Mouse (Mus musculus) embryo, embryonic 11 days (tissue): Measurements from ENCODE around the gene Exosc1.

Experiments used
- DNase-seq: peaks from one replicate; pipeline ENCODE4 v3.0.0-alpha.2; 2015

Exosc1 gene

DNA sequence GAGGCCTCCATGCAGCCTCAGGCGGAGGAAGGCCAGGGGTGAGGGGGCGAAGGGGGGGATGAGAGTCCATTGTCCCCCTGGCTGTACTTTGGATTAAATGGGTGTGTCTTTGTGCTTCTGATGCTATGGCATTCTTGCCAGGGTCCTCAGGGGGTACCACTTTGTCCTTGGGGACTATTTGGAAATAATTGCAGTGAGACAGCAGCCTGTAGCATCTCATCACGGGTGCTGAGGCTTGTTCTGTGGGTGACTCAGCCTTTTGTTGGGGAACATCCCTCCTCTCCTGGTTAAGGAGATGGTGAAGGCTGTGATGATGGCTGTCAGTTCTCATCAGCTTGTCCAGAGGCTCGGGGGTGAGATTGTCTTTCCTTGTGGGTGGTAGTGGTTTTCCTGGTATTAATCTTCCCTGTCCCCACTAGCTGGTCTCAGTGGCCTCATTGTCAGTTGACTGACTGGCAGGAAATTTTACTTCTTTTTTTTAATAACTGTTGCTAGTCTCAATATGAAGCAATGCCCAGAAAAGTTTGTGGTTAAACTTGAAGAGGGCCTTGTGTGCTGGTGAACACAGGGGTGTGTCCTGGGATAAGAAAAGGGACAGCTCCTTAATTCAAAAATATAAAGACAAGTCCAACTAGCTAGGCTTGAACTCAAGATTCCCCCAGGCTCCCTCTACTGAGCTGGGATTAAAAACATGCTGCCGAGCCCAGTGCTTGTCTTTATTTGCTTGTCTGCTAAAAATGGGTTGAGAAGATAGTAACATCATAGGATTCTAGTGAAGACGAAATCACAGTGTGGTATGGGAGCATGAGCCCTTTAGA is 19.2 kb downstream of the Exosc1 start:
- no peak for DNase-seq

DNA sequence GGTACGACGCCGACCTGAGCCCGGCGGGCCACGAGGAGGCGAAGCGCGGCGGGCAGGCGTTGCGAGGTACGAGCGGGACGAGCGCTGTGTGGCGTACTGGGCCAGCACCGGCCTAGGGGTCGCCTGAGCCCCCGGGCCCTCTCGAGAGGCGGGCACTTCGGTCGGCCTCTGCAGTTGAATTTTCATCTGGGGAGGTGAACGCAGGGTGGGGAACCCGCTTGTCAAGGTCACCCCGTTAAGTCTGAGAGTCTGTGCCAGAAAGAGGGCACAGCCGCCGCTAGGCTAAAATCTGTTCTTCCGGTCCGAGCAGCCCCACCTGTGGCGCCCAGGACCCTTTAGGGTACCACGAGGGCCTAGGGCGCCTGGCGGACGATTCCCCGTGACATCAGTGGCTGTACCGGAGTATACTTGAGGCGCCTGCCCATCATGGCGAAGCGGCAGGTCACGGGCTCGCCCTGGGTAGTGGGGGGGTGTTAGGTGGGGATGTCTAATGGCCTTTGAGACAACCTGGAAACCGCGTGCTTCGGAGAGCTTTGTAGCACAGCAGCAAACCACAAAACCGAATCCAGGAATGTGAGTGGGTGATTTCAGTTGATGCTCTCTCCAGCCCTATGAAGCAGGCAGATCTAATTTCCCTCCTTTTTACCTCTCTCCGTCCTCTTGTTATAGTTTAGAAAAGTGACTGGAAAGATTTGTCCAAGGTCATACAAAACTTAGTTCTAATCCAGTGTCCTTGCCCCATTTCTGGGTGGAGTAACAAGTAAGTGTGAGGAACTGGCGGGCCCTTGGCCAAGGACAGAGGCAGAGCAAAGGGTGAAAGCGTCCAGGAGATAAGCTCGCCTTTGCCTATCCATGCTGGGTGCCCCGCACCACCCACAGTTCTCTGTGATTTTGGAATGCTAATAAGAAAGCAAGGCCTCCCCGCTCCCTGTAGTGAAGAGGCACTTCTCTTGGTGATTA is 20.8 kb downstream of the Exosc1 start:
- DNase-seq, result peak; percentile 44

DNA sequence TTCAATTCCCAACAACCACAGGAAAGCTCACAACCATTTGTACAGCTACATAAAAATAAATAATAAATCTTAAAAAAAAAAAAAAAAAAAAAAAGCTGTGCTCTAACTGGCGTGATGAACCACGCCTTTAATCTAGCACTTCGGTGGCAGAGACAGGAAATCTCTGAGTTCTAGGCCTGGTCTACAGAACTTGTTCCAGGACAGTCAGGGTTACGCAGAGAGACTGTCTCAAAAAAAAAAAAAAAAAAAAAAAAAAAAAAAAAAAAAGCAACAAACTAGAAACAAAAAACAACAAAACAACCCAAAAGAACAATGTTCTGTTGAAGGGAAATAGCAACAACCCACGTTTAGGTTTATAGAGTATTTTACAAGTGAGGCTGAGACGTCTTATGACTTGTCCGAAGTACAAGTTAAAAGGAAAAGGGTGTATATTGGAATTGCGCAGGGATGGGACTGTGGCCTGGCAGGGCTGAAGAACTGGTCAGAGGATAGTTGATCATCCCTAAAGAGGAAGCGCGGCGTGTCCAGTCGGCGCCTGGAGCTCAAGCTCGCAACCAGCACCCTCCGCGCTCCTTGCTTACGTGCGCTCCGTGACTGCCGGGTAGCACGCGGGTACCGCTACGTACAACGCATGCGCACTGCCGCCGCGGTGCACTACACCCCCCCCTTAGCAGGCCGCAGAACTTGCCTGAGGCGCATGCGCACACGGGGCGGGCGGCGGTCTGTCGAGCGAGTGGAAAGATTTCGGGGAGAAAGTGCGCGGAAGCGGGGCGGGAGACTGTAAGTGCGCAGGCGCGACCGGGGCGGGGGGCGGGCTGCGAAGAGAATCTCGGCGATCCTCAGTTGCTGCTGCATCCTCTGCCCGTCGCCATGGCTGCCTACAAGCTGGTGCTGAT is 21.8 kb downstream of the Exosc1 start, which contains the start of gene Pgam1:
Gene Pgam1 (plus strand): TSS at position 746 of the 896 bp plus-strand sequence.
- peak; percentile 99 for DNase-seq

DNA sequence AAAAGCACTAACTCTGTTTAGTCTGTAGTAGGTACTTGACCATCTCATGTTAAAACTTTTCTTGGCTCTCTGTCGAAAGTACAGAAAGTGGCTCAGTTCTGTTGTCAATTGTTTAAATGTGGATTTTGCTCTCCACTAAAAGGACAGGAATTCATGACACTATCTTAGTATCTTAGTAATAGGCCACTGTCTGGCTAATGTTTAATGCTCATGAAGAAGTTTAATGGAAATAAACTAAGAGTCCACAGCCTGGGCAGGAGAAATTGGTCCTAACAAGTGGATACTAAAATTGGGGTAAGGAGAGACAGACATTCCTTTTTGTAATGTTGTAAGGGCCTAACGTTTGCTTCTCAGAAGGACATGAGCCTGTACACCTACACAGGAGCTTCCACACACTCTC is 22.8 kb downstream of the Exosc1 start:
- no peak for DNase-seq

DNA sequence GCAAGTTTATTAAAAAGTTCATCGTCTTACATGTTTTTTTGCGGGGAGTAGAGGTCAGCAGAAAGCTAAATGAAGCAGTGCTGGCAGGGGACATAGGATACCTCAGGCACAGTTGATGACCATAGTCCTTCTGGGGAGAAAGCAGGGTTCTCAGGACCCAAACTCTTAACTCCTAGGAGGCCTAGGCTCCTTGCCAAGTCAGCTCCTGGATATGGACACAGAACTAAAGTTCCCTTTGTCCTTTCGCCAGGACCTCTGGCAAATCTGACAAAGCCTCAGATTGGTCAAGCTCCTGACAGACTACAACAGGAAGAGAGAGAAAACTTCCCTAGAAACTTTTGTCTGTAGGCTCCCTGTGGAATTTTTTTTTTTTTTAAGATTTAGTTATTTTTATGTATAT is 24.5 kb downstream of the Exosc1 start:
- no peak for DNase-seq

DNA sequence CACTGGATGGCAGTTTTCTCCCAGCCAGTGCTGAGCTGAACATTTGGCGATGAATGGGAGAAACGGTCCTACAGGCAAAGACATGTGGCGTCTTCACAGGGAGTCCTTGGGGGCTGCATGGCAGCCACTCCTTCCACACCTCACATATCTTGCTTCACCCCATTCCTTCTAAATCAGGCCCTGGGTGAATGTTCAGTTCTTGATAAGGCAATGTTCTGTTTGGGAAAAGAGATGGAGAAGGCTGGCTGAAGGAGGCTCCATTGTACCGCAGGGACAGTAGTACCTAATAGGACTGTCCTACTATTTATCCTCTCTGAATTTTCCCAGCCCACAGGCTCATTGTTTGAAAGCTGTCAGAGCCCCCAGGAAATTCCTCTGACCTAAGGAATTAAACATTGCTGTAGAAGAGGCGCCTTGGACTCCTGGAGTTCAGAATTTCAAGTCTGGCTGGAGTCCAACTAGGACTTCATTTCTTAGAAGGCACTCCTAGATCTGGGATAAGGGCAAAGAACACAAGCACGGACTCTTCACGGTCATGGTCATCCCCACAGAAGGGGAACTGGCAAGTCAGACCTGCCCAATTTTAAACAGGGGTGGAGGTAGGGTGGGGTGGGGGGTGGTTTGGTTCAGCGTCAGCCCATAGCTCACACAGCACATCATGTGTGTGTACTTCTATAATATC is 26.0 kb downstream of the Exosc1 start:
- no peak for DNase-seq

DNA sequence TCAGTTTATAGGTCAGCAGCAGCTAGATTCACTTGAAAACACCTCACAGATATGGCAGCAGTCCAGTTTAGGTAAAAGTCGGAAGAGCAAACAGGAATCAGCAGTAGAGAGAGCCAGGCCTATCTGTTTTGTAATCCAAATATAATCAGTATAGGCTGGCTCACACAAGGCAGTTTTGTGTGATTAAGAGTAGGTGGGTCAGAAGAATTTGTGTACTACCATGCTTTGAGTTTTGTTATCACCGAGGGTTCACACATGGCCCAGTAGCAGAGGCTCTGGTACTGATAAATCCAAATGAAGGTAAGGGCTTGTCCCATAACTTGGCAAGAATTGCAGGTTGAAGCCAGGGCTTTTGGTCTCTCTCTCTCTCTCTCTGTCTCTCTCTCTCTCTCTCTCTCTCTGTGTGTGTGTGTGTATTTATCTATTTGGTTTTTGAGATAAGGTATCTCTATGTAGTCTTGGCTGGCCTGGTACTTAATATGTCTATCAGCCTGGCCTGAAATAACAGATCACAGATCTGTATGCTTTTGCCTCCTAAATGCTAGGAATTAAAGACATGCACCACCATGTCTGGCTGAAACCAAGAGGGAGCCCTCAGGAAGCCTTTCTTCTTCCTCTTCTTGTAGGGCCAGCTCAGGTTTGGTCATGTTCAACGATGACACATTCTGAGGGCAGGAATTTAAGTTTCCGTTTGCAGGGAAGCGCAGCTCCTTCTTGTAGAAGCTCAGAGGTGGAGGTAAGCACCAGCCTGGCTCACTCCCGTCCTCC is 26.7 kb downstream of the Exosc1 start:
- DNase-seq, result no peak

DNA sequence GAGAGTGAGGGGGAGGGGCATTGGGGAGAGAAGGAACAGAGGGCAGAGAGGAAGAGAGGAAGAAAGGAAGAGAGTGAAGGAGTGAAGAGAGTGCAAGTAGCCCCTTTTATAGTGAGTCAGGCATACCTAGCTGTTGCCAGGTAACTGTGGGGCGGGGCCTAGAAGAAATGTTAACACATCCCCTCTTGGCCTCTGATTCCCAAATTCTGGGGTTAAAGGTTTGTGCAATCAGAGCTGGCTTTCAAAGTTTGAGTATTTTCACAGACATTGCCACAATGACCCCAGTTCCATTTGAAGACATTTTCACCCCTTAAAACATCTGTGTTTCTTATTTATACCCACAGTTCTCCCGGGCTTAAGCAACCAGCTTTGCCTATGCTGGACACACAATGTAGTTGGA is 28.0 kb downstream of the Exosc1 start:
- DNase-seq, result no peak

DNA sequence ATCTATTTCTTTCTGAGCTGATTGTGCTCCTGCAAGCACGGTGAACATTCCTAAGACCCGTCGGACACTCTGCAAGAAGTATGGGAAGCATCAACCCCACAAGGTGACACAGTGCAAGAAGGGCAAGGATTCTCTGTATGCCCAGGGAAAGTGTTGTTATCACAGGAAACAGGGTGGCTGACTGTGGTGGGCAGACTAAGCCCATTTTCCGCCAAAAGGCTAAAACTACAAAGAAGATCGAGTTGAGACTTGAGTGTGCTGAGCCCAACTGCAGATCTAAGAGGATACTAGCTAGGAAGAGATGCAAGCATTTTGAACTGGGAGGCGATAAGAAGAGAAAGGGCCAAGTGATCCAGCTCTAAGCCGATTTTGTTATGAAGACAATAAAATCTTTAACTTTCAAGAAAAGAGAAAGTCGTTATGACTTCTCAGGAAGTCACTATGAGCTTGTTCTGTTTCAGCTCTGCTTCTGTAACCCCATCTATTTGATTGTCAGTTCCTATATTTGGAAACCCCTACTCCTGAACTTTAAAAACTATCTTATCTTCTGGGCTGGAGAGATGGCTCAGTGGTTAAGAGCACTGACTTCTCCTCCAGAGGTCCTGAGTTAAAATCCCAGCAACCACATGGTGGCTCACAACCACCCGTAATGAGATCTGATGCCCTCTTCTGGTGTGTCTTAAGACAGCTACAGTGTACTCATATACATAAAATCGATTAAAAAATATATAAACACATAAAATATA is 30.2 kb downstream of the Exosc1 start:
- DNase-seq, result no peak

DNA sequence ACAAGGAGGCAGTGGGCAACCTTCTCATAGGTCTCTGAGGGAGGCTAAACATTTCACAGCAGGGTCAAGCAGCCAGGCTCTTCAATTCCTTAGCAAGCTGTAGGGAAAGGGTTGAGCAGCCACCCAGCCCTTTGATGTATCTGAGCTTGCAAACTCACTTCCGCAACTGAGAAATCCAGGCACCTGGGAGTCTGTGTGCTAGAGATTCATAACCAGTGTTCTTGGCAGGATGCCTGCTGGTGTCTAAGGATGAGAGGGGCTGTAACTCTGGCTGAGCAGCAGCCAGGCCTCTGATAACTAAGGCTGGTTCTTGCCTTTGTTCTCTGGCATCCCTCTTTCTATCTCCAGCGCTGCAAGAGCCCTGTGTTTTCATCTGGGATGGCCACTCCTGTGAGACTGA is 31.5 kb downstream of the Exosc1 start:
- DNase-seq, result no peak

DNA sequence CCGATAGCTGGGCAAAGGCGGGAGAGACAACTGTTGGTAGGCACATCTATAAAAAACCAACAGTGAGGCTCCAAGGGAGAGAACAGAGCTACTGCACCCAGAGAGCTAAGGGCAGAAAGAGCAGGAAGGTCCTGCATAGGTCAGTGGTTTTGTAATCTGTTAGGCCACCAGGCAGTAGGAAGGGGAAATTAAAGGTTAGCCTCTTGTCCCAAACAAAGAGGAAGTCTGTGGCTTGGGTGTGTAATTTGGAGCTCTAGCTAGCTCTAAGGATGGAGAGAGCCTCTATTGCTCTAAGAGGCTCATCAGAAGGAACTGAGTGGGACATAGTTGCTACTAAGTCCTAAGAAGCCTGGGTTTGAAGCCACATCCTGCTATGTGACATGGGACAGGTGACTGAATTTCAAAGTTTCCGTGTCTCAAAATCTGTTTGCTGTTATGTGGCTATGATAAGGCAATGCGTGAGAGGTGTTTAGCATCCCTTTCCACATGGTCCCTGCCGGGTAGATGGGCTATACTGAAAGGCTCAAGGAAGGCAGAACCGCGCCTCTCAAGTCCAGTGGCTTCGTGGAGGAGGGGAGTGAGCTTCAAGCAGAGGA is 32.6 kb downstream of the Exosc1 start:
- no peak for DNase-seq

DNA sequence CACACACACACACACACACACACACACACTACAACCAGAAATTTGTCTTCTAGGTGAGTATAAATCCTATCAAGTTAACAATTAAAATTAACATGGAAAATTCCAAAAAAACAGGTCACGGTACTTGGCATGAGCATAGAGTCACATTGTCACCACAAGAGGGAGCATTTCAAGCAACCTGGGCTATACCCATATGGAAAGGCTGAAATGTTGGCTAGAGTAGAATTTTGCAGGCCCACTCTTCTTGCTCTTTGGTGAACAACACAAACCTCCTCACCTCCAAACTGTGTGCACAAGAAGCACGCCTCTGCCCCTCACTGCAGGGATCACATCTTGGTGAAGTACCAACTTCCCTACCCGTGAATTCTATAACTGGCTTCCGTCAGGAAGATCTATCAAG is 34.4 kb downstream of the Exosc1 start:
- peak; percentile 73 for DNase-seq

DNA sequence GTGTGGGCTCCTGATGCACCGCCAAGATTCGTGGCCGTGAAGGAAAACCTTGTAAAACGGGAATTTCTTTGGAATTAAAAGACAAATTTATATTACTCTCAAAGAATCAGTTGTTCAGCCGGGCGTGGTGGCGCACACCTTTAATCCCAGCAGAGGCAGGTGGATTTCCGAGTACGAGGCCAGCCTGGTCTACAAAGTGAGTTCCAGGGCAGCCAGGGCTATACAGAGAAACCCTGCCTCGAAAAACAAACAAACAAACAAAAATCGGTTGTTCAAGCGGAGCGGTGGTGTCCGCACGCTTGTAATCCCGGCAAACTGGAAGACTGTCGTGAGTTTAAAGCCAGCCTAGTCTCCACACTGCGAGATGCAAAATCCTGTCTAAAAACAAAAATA is 36.9 kb downstream of the Exosc1 start:
- no peak for DNase-seq

DNA sequence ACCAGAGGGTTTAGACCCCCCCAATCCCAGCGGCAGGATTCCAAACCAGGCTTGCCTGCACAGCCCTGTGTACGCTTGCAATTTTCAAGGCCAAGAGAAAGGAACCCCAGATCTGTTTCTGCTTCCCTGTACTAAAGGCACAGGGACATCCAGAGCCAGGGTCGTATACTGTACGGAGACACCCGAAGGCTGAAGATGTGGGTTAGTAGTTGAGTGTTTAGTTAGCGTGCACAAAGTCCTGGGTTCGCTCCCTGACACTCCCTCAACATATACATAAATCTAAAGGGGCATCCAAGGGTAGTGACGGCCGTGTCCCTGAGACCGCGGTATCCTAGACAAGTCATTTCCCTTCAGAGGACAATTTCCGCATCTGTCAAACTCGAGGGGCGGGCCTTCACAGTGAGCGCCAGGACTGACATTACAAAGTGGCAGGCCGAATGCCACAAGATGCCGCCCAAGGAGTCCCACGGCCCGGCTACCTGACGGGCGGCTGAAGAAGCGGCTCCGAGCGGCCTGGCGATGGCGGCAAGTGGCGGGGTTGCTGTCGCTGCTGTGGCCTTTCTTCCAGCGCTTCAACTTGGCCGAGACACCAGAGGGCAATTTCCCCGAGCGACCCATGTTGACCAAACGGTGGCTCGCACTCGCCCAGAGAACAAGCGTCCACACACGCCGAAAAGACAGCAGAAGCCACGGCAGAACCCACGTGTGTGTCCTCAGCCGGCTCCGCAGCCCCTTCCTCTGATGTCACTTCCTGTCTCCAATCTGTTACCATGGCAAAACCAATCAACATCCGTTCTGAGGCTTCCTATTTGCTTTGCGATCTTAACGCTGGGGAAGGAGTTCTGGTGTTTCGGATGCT is 37.5 kb downstream of the Exosc1 start, which contains the start of gene Rrp12:
Gene Rrp12 (minus strand): TSS at position 714 of the 859 bp plus-strand sequence.
- peak; percentile 92 for DNase-seq

DNA sequence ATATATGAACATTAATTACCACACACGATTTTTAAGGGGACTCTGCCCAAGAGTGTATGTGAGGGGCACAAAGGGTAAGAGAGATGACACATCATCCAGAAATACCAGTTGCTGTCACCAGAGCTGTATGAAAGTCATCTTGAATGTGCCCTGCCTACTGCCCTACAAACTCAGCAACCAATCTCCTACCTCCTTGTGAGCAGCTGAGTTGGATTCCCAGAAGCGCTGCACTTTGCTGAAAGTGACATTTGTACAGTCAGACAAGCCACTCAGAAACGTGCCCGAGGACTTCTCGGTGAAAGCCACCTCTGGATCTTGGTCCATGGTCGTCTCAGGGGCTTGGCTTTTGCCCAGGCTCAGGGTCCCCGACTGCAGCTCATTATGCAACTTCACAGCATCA is 38.3 kb downstream of the Exosc1 start:
- no peak for DNase-seq

DNA sequence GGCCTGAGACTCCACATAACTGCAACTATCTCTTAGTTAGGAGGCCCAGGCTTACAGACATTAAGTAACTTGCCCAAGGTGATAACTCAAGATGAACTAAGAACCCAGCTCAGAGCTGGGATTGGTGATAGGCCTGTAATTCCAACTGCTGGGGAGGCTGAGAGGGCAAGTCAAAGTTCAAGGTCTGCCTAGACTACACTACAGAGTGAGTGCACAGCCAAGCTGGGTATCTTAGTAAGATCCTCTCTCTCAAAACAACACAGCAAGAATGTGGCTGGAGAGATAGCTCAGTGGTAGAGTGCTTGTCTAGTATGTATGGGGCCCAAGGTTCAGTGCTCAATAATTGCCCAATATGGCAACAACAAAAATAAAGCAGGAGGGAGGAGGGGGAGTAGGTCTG is 45.0 kb downstream of the Exosc1 start:
- DNase-seq, result no peak

DNA sequence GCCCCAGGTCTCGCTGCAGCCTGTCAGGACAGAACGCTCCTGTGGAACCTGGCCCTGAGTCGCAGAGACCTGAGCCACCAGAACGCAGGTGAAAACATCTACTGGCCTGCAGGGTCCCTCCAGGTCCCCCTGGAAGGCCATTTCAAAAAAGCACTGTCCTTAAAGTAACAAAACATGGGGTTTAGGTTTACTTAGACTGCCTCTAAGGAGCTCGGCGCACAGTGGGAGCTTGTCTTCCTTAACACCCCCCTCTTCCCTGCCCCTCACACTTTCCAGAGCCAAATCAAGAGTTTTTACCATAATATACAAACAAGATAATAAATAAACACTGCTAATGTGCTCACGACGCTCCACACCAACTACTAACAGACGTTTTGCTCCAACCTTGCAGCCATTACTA is 49.3 kb downstream of the Exosc1 start:
- no peak for DNase-seq

DNA sequence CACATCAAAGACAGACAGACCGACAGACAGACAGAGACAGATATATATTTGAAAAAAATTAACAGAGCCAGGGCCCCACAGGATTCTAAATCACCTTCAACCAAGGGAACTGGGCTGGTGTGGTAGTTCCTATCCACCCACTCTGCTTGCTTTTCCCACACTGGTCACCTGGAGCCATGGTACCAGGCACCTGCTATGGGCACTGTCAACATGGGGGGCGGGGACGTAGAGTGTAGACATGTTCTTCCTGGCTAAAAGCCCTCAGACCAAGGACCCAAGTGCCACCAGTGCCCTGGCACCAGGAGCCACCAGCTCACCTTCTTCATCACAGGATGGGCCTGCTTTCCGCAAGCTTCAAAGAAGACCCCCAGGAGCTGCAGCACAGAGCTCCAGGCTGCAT is 51.4 kb downstream of the Exosc1 start:
- no peak for DNase-seq

DNA sequence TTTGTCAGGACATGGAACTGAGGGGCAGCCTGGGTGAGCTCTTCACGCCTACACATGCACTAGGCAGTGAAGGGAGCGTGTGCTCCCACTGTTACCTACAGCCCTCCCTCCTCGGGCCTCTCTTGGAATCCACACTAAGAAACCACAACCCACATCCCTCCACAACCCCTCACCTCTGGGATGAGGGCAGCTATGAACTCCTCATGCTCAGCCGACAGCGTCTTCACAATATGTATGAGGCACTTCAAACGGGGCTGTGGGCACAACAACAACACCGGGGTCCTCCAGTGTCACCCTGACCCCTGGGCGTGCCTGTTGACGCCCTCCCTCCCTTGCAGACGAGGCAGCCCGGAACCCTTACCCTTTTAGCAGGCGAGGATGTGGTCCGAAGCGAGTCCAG is 58.9 kb downstream of the Exosc1 start:
- DNase-seq, result no peak
